ENCODE assay signal across 8 mouse cellular contexts in genomic region chr16:58669917-58670630, GRCm38 (mm10). TPM values are rescaled to one million over a fixed set of nuclear protein-coding genes. Genes with fewer than 3 reads are reported as not detected.
A peak's percentile ranks its signal among the peaks of the same experiment; 100 is the strongest.
DNase-seq lines count a peak whose midpoint lies in the region; ATAC-seq and TF ChIP-seq lines count a peak whose summit lies in the region.

Cpox (plus strand) TSS chr16:58670292.

- under 1% methylated on average over 51 of the region's 51 CpGs for WGBS in forebrain, embryonic 16.5 days
- under 1% methylated on average over 50 of the region's 51 CpGs for WGBS in lung, embryonic 14.5 days
- under 1% methylated on average over 51 of the region's 51 CpGs for WGBS in olfactory bulb, adult 2 months
- 1% methylated on average over 51 of the region's 51 CpGs for WGBS in thymus, adult 2 months

- no peaks in the 10 kb centered on the region; a peak in 1 of 4 replicates for H3K4me1 ChIP-seq in ES-E14 (ENCODE audit: control insufficient read depth in 2 of 2, insufficient read depth in 2 of 2, low read length in 2 of 2, poor library complexity in 1 of 2)
- H3K4me1 ChIP-seq in forebrain, embryonic 16.5 days (replicated peaks; ENCODE audit: control insufficient read depth, insufficient read depth, low read length): peaks cover 11% of the 10 kb centered on the region
- no peaks in the 10 kb centered on the region for H3K4me1 ChIP-seq in lung, embryonic 14.5 days (ENCODE audit: insufficient read depth)
- peaks cover 5% of the 10 kb centered on the region; the same call in 1 of the 2 replicates for H3K4me1 ChIP-seq in olfactory bulb, adult 2 months (ENCODE audit: control insufficient read depth, insufficient read depth, low read length)
- H3K4me1 ChIP-seq in thymus, adult 2 months (replicated peaks; ENCODE audit: control insufficient read depth, insufficient read depth, low read length): no peaks in the 10 kb centered on the region; the same call in 1 of the 2 replicates

- TF ChIP-seq CTCF in layer of hippocampus, adult 2 months (conservative IDR thresholded peaks at IDR 0.05): peak; percentile 56
- TF ChIP-seq CTCF in lung, embryonic 14.5 days (IDR thresholded peaks at IDR 0.05; ENCODE audit: low read depth): peak; percentile 39
- peak; percentile 44; the same call in 1 of the 2 replicates for TF ChIP-seq CTCF in olfactory bulb, adult 2 months (IDR thresholded peaks at IDR 0.05; ENCODE audit: insufficient read depth, low read depth, low read length)
- TF ChIP-seq CTCF in thymus, adult 2 months (IDR thresholded peaks at IDR 0.05; ENCODE audit: borderline replicate concordance, control insufficient read depth, extremely low read depth, insufficient read depth, low read length, poor library complexity): peak; percentile 86

- no peaks in the 10 kb centered on the region for H3K9me3 ChIP-seq in ES-E14 (ENCODE audit: control insufficient read depth, insufficient read depth, low read depth, low read length)
- H3K9me3 ChIP-seq in forebrain, embryonic 16.5 days (ENCODE audit: control insufficient read depth, low read length): no peaks in the 10 kb centered on the region
- no peaks in the 10 kb centered on the region for H3K9me3 ChIP-seq in lung, embryonic 14.5 days (ENCODE audit: low read depth, low read length)

- no peak; the same call in 1 of the 2 replicates for TF ChIP-seq POLR2A in olfactory bulb, adult 2 months (IDR thresholded peaks at IDR 0.05; ENCODE audit: insufficient read depth, low read depth, low read length)
- TF ChIP-seq POLR2A in thymus, adult 2 months (IDR thresholded peaks at IDR 0.05; ENCODE audit: control insufficient read depth, extremely low read depth, insufficient read depth, low read length, poor library complexity): peak; percentile 58; the same call in 1 of the 2 replicates

- H3K27me3 ChIP-seq in forebrain, embryonic 16.5 days (replicated peaks; ENCODE audit: control insufficient read depth, insufficient read depth, low read length): no peaks in the 10 kb centered on the region
- H3K27me3 ChIP-seq in lung, embryonic 14.5 days (ENCODE audit: insufficient read depth, low read length): no peaks in the 10 kb centered on the region
- no peaks in the 10 kb centered on the region for H3K27me3 ChIP-seq in thymus, adult 2 months (ENCODE audit: control insufficient read depth, insufficient read depth, low read length)

- peak within 1 kb of the TSS; percentile 79 for H3K9ac ChIP-seq in ES-E14 (ENCODE audit: insufficient read depth, low read depth, low read length, poor library complexity, severe bottlenecking)
- peak within 1 kb of the TSS; percentile 91 for H3K9ac ChIP-seq in forebrain, embryonic 16.5 days (replicated peaks; ENCODE audit: low read depth, low read length)
- H3K9ac ChIP-seq in lung, embryonic 14.5 days: peak within 1 kb of the TSS; percentile 88

- in situ Hi-C loops in ES-E14 (cut with MboI; ENCODE audit: low sequenced_read_pairs in 2 of 2, unreplicated experiment in 2 of 2): no loop called here

- ATAC-seq in forebrain, embryonic 16.5 days: peak; percentile 99
- peak; percentile 98 for ATAC-seq in lung, embryonic 14.5 days (ENCODE audit: insufficient read depth)

- intact Hi-C loops in heart, postnatal 36 days (cut with DNase I): loop anchor here (1.0 to 10.0 kb wide), 5 partner anchors 58 to 1035 kb away; partner anchors contain the start of gene St3gal6

- H3K27ac ChIP-seq in ES-E14 (ENCODE audit: insufficient read depth, low read depth, low read length, poor library complexity, severe bottlenecking): no peak within 1 kb of the TSS
- peak within 1 kb of the TSS; percentile 65 for H3K27ac ChIP-seq in forebrain, embryonic 16.5 days (ENCODE audit: low read length)
- H3K27ac ChIP-seq in layer of hippocampus, adult 2 months: peak within 1 kb of the TSS; percentile 97
- peak within 1 kb of the TSS; percentile 89 for H3K27ac ChIP-seq in lung, embryonic 14.5 days (ENCODE audit: low read depth)
- peak within 1 kb of the TSS; percentile 43; the same call in 1 of the 2 replicates for H3K27ac ChIP-seq in olfactory bulb, adult 2 months (ENCODE audit: insufficient read depth, low read depth, low read length)
- H3K27ac ChIP-seq in thymus, adult 2 months (ENCODE audit: control insufficient read depth, insufficient read depth, low read length): no peak within 1 kb of the TSS

- peak; percentile 65 for DNase-seq in ES-E14 (ENCODE audit: low read depth, low spot score)
- peak; percentile 83 for DNase-seq in cerebellum, adult 11-12 months
- DNase-seq in heart, postnatal 36 days: peak; percentile 77 to 88
- DNase-seq in layer of hippocampus, adult 2 months (ENCODE audit: low spot score in 2 of 2): peak; percentile 76 to 86
- peak; percentile 90 for DNase-seq in lung, embryonic 14.5 days
- DNase-seq in thymus, adult 2 months: peak; percentile 75

- H3K36me3 ChIP-seq in ES-E14 (ENCODE audit: control insufficient read depth, insufficient read depth, low read length, poor library complexity, severe bottlenecking): peaks cover 5% of the 10 kb centered on the region; the same call in 1 of the 2 replicates
- 0 out of 2 replicates have a peak, but pooled peaks cover 5% of the 10 kb centered on the region for H3K36me3 ChIP-seq in forebrain, embryonic 16.5 days (ENCODE audit: control insufficient read depth, insufficient read depth)
- peaks cover 21% of the 10 kb centered on the region for H3K36me3 ChIP-seq in lung, embryonic 14.5 days (ENCODE audit: insufficient read depth)
- H3K36me3 ChIP-seq in thymus, adult 2 months (ENCODE audit: control insufficient read depth, insufficient read depth, low read length): peaks cover 14% of the 10 kb centered on the region; the same call in 1 of the 2 replicates

- H3K4me3 ChIP-seq in ES-E14 (ENCODE audit: insufficient read depth in 1 of 2, low read depth in 1 of 2, low read length in 2 of 2, poor library complexity in 1 of 2, severe bottlenecking in 1 of 2): peak within 1 kb of the TSS; percentile 87 to 99
- peak within 1 kb of the TSS; percentile 87 for H3K4me3 ChIP-seq in forebrain, embryonic 16.5 days (replicated peaks; ENCODE audit: low read length)
- H3K4me3 ChIP-seq in layer of hippocampus, adult 2 months: peak within 1 kb of the TSS; percentile 97
- H3K4me3 ChIP-seq in lung, embryonic 14.5 days (ENCODE audit: low read depth, low read length): peak within 1 kb of the TSS; percentile 92
- peak within 1 kb of the TSS; percentile 84 for H3K4me3 ChIP-seq in olfactory bulb, adult 2 months (ENCODE audit: insufficient read depth, low read depth, low read length)
- H3K4me3 ChIP-seq in thymus, adult 2 months (ENCODE audit: control insufficient read depth, insufficient read depth, low read length): peak within 1 kb of the TSS; percentile 71

- peak within 1 kb of the TSS; percentile 88 for H3K4me2 ChIP-seq in forebrain, embryonic 16.5 days (ENCODE audit: low read length)
- H3K4me2 ChIP-seq in lung, embryonic 14.5 days: peak within 1 kb of the TSS; percentile 84

TF ChIP-seq in ES-E14, 5 proteins besides CTCF, POLR2A, EP300 and RAD21:
- TF ChIP-seq HCFC1 (IDR thresholded peaks at IDR 0.05; ENCODE audit: borderline replicate concordance, insufficient read depth, low read length) (peak; percentile 92), ZNF384 (IDR thresholded peaks at IDR 0.05; ENCODE audit: low read depth, low read length) (no peak), CHD2 (IDR thresholded peaks at IDR 0.05; ENCODE audit: low read depth, low read length) (no peak), ZC3H11A (IDR thresholded peaks at IDR 0.05; ENCODE audit: borderline replicate concordance, low read depth, low read length) (no peak), MAFK (IDR thresholded peaks at IDR 0.05; ENCODE audit: insufficient read depth, low read depth, low read length) (no peak)

RNA-seq across cellular contexts. Expression of gene Cpox, which starts in this region (rescaled TPM):
- total RNA-seq in ES-E14 (2012; rRNA removed): 16.8 and 17.8 TPM in 2 replicates
- 8.5 and 11.1 TPM in 2 replicates for polyA plus RNA-seq in forebrain, embryonic 16.5 days (2015; fragmentation: Nextera tagmentation; extraction: Ambion mirVana)
- 10 to 100 TPM; 39.8 to 40.0 TPM for total RNA-seq in heart, postnatal 36 days (2021)
- total RNA-seq in layer of hippocampus, adult 2 months (2021): 10 to 100 TPM; 48.8 to 58.6 TPM
- polyA plus RNA-seq in lung, embryonic 14.5 days (2014; fragmentation: Nextera tagmentation; extraction: Ambion mirVana): 22.7 and 23.7 TPM in 2 replicates
- not detected in 2 replicates for polyA plus RNA-seq in olfactory bulb, adult 2 months (2012; ENCODE audit: insufficient read depth, insufficient read length, low replicate concordance, missing spikeins)
- 14.1 and 16.9 TPM in 2 replicates for polyA plus RNA-seq in thymus, adult 2 months (2012; rRNA removed)

Comparison
In these comparisons a context has a peak if more than half of its experiments do, and no peak if none do; other contexts are left out.
1. H3K27ac ChIP-seq: peak in forebrain, embryonic 16.5 days (single experiment), layer of hippocampus, adult 2 months (single experiment), lung, embryonic 14.5 days (single experiment) and olfactory bulb, adult 2 months (single experiment); none in ES-E14 (single experiment) and thymus, adult 2 months (single experiment).
2. Peak in every context shown above with its lines, with median percentiles within 50 percentile points of each other: DNase-seq, H3K4me3 ChIP-seq, H3K9ac ChIP-seq and CTCF ChIP-seq.